In genomic region chr2:152962091-152962793, GRCm38 (mm10) we compare ENCODE assay signal across 8 mouse cellular contexts. TPM values are rescaled to one million over a fixed set of nuclear protein-coding genes. Genes with fewer than 3 reads are reported as not detected.
DNase-seq lines count a peak whose midpoint lies in the region; ATAC-seq lines count a peak whose summit lies in the region.

Ttll9 (plus strand) TSS chr2:152962485.

- 2% methylated on average over 34 of the region's 34 CpGs for WGBS in embryonic facial prominence, embryonic 14.5 days
- 2% methylated on average over 34 of the region's 34 CpGs for WGBS in heart, embryonic 10.5 days
- WGBS in limb, embryonic 12.5 days = 2% methylated on average over 34 of the region's 34 CpGs
- under 1% methylated on average over 34 of the region's 34 CpGs for WGBS in midbrain, embryonic 13.5 days

- no peaks in the 10 kb centered on the region for H3K27me3 ChIP-seq in embryonic facial prominence, embryonic 14.5 days (replicated peaks; ENCODE audit: control insufficient read depth, insufficient read depth, low read length)
- H3K27me3 ChIP-seq in heart, embryonic 10.5 days (ENCODE audit: insufficient read depth, poor library complexity, severe bottlenecking) = peaks cover 9% of the 10 kb centered on the region; the same call in 1 of the 2 replicates
- H3K27me3 ChIP-seq in limb, embryonic 12.5 days = peaks cover 7% of the 10 kb centered on the region
- 0 out of 2 replicates have a peak, but pooled peaks cover 7% of the 10 kb centered on the region for H3K27me3 ChIP-seq in midbrain, embryonic 13.5 days

- H3K36me3 ChIP-seq in embryonic facial prominence, embryonic 14.5 days (ENCODE audit: control insufficient read depth, insufficient read depth, low read length) = no peaks in the 10 kb centered on the region
- no peaks in the 10 kb centered on the region for H3K36me3 ChIP-seq in heart, embryonic 10.5 days
- no peaks in the 10 kb centered on the region for H3K36me3 ChIP-seq in limb, embryonic 12.5 days
- H3K36me3 ChIP-seq in midbrain, embryonic 13.5 days = no peaks in the 10 kb centered on the region

- peak; percentile 16 to 33 for DNase-seq in spleen, adult 18-20 months
- no peak for DNase-seq in spleen, adult 12 weeks (ENCODE audit: low spot score)
- DNase-seq in embryonic facial prominence, embryonic 14.5 days (ENCODE audit: low spot score) = peak; percentile 95
- DNase-seq in heart, embryonic 10.5 days (ENCODE audit: low spot score) = peak; percentile 82
- peak; percentile 90 for DNase-seq in kidney, adult 9 months
- DNase-seq in spleen, postnatal 36 days (ENCODE audit: low spot score in 2 of 2) = peak; percentile 23 to 47

- peak within 1 kb of the TSS; percentile 83 for H3K4me2 ChIP-seq in embryonic facial prominence, embryonic 14.5 days (ENCODE audit: low read depth, low read length)
- H3K4me2 ChIP-seq in limb, embryonic 12.5 days = peak within 1 kb of the TSS; percentile 65
- peak within 1 kb of the TSS; percentile 63 for H3K4me2 ChIP-seq in midbrain, embryonic 13.5 days (replicated peaks)

- ATAC-seq in embryonic facial prominence, embryonic 14.5 days (ENCODE audit: low read depth) = peak; percentile 96
- peak; percentile 87; the same call in 1 of the 2 replicates for ATAC-seq in limb, embryonic 12.5 days (ENCODE audit: insufficient number of reproducible peaks, insufficient read depth, low FRiP score, low TSS enrichment, low read depth)
- ATAC-seq in midbrain, embryonic 13.5 days = peak; percentile 95

- H3K4me1 ChIP-seq in embryonic facial prominence, embryonic 14.5 days (ENCODE audit: control insufficient read depth, insufficient read depth, low read length) = peaks cover 3% of the 10 kb centered on the region; the same call in 1 of the 2 replicates
- 0 out of 2 replicates have a peak, but pooled peaks cover 2% of the 10 kb centered on the region for H3K4me1 ChIP-seq in heart, embryonic 10.5 days
- 0 out of 2 replicates have a peak, but pooled peaks cover 2% of the 10 kb centered on the region for H3K4me1 ChIP-seq in limb, embryonic 12.5 days (replicated peaks)
- H3K4me1 ChIP-seq in midbrain, embryonic 13.5 days (replicated peaks) = peaks cover 8% of the 10 kb centered on the region; the same call in 1 of the 2 replicates

- no peaks in the 10 kb centered on the region for H3K9me3 ChIP-seq in embryonic facial prominence, embryonic 14.5 days (ENCODE audit: control insufficient read depth, low read length)
- no peaks in the 10 kb centered on the region for H3K9me3 ChIP-seq in heart, embryonic 10.5 days
- no peaks in the 10 kb centered on the region for H3K9me3 ChIP-seq in limb, embryonic 12.5 days
- no peaks in the 10 kb centered on the region for H3K9me3 ChIP-seq in midbrain, embryonic 13.5 days

- peak within 1 kb of the TSS; percentile 60 for H3K9ac ChIP-seq in embryonic facial prominence, embryonic 14.5 days (ENCODE audit: low read depth, low read length)
- peak within 1 kb of the TSS; percentile 63 for H3K9ac ChIP-seq in limb, embryonic 12.5 days (replicated peaks)
- H3K9ac ChIP-seq in midbrain, embryonic 13.5 days (replicated peaks) = peak within 1 kb of the TSS; percentile 61

- no peak within 1 kb of the TSS for H3K27ac ChIP-seq in embryonic facial prominence, embryonic 14.5 days (replicated peaks; ENCODE audit: low read depth, low read length)
- H3K27ac ChIP-seq in heart, embryonic 10.5 days = 0 out of 2 replicates have a peak within 1 kb of the TSS, but pooled peaks have one; percentile 37
- no peak within 1 kb of the TSS for H3K27ac ChIP-seq in limb, embryonic 12.5 days
- H3K27ac ChIP-seq in midbrain, embryonic 13.5 days = no peak within 1 kb of the TSS

- peak within 1 kb of the TSS; percentile 43 for H3K4me3 ChIP-seq in embryonic facial prominence, embryonic 14.5 days (ENCODE audit: low read depth, low read length)
- peak within 1 kb of the TSS; percentile 60 for H3K4me3 ChIP-seq in heart, embryonic 10.5 days
- H3K4me3 ChIP-seq in limb, embryonic 12.5 days (replicated peaks) = peak within 1 kb of the TSS; percentile 41
- H3K4me3 ChIP-seq in midbrain, embryonic 13.5 days (replicated peaks) = peak within 1 kb of the TSS; percentile 46

RNA-seq across cellular contexts. Expression of gene Ttll9, which starts in this region (rescaled TPM):
- polyA plus RNA-seq in embryonic facial prominence, embryonic 14.5 days (2014; fragmentation: Nextera tagmentation; extraction: Ambion mirVana) = 1.1 and 1.2 TPM in 2 replicates
- polyA plus RNA-seq in heart, embryonic 10.5 days (2016; fragmentation: Nextera tagmentation; extraction: Ambion mirVana) = 0.47 and 0.85 TPM in 2 replicates
- 0.19 and 0.35 TPM in 2 replicates for polyA plus RNA-seq in limb, embryonic 12.5 days (2016; fragmentation: Nextera tagmentation; extraction: Ambion mirVana)
- polyA plus RNA-seq in midbrain, embryonic 13.5 days (2015; fragmentation: Nextera tagmentation; extraction: Ambion mirVana) = 3.4 and 3.9 TPM in 2 replicates

Comparison
In these comparisons a context has a peak if more than half of its experiments do, and no peak if none do; other contexts are left out.
1. Peak in DNase-seq, H3K4me3 ChIP-seq and H3K27ac ChIP-seq in heart, embryonic 10.5 days; RNA of the gene not detected or under 1 TPM.
2. Peak in ATAC-seq, H3K4me3 ChIP-seq, H3K9ac ChIP-seq and H3K4me2 ChIP-seq in limb, embryonic 12.5 days; RNA of the gene not detected or under 1 TPM.